Mouse (Mus musculus): ENCODE measurements at regions not wholly inside any gene's neighbourhood (a gene's known extent, or its start where the extent isn't known, plus 50 kb on each side); places are given as distances from the start of the nearest gene placed in this dataset.

GRCm38 (mm10) chr15:36891851-36892250 is 115.7 kb downstream of the Zfp706 start:
- TF ChIP-seq GATA1 (IDR thresholded peaks at IDR 0.05; ENCODE audit: low read length) (no peak), TAL1 (IDR thresholded peaks at IDR 0.05; ENCODE audit: low read length) (no peak)

All from erythroblast, embryonic 14.5 days (primary cell).